Mouse (Mus musculus) ES-E14 (cell line): Measurements from ENCODE around the gene Olfr1360.

ENCODE experiments used
- HCFC1 ChIP-seq: IDR thresholded peaks from 2 replicates; pipeline ENCODE4 v1.6.1; 2012; ENCODE audit warnings: low read length, inconsistent platforms, borderline replicate concordance; ENCODE audit not compliant: insufficient read depth
- ZC3H11A ChIP-seq: IDR thresholded peaks from 2 replicates; pipeline ENCODE4 v1.6.1; 2012; ENCODE audit warnings: low read depth, mild to moderate bottlenecking, inconsistent platforms, low read length, borderline replicate concordance
- ZNF384 ChIP-seq: IDR thresholded peaks from 2 replicates; pipeline ENCODE4 v1.6.1; 2012; ENCODE audit warnings: low read depth, low read length, inconsistent platforms

GRCm38 (mm10) chr13:21715131-21715863 lies 38.1 kb upstream of the Olfr1360 start:
- TF ChIP-seq ZC3H11A (no peak), HCFC1 (no peak), ZNF384 (no peak)
